Mouse (Mus musculus) kidney, postnatal 25 days (tissue): Measurements from ENCODE around the gene Epb41.

Source experiments
- DNase-seq, 2 experiments: peaks; one replicate each; pipeline ENCODE4 v3.0.0; 2021; ENCODE audit warnings: mixed read lengths in 2 of 2

Gene Epb41

GRCm38 (mm10) chr4:132043726-132044125 is 31.4 kb downstream of the Epb41 start:
- no peak for DNase-seq

- no peak for DNase-seq
Measured at GRCm38 (mm10) chr4:132041471-132042332, 33.4 kb downstream of the Epb41 start.

- DNase-seq: no peak
Measured at GRCm38 (mm10) chr4:132039975-132040645, 35.0 kb downstream of the Epb41 start.

- DNase-seq: no peak
Measured at GRCm38 (mm10) chr4:132039521-132039920, 35.6 kb downstream of the Epb41 start.

GRCm38 (mm10) chr4:132038809-132039208 is 36.3 kb downstream of the Epb41 start:
- DNase-seq: no peak

- no peak for DNase-seq
Measured at GRCm38 (mm10) chr4:132037991-132038390, 37.1 kb downstream of the Epb41 start.

GRCm38 (mm10) chr4:132037137-132037536 is 38.0 kb downstream of the Epb41 start:
- no peak for DNase-seq

GRCm38 (mm10) chr4:132034242-132034641 is 40.9 kb downstream of the Epb41 start:
- DNase-seq: no peak

- no peak for DNase-seq
Measured at GRCm38 (mm10) chr4:132033183-132033582, 41.9 kb downstream of the Epb41 start.

- DNase-seq: no peak
Measured at GRCm38 (mm10) chr4:132029851-132030741, 45.0 kb downstream of the Epb41 start.

- DNase-seq: no peak
Measured at GRCm38 (mm10) chr4:132027806-132028205, 47.3 kb downstream of the Epb41 start.

- no peak for DNase-seq
Measured at GRCm38 (mm10) chr4:132027167-132027566, 48.0 kb downstream of the Epb41 start.

GRCm38 (mm10) chr4:132025738-132026527 is 49.2 kb downstream of the Epb41 start:
- DNase-seq: no peak

GRCm38 (mm10) chr4:132025264-132025663 is 49.9 kb downstream of the Epb41 start:
- DNase-seq: no peak

- no peak for DNase-seq
Measured at GRCm38 (mm10) chr4:132023816-132024215, 51.3 kb downstream of the Epb41 start.

GRCm38 (mm10) chr4:132022639-132023038 is 52.5 kb downstream of the Epb41 start:
- DNase-seq: peak in 1 of 2 experiments; percentile 11

GRCm38 (mm10) chr4:132021883-132022282 is 53.2 kb downstream of the Epb41 start:
- no peak for DNase-seq

GRCm38 (mm10) chr4:132018547-132018946 is 56.6 kb downstream of the Epb41 start:
- DNase-seq: no peak

- no peak for DNase-seq
Measured at GRCm38 (mm10) chr4:132015374-132015773, 59.7 kb downstream of the Epb41 start.

GRCm38 (mm10) chr4:132011619-132012018 is 63.5 kb downstream of the Epb41 start:
- no peak for DNase-seq

- no peak for DNase-seq
Measured at GRCm38 (mm10) chr4:132010416-132010815, 64.7 kb downstream of the Epb41 start.

GRCm38 (mm10) chr4:132008191-132008590 is 66.9 kb downstream of the Epb41 start:
- DNase-seq: no peak
